Mouse (Mus musculus) cerebellum, adult 2 months (tissue): ENCODE results near the gene Skp2. TPM values are rescaled to one million over a fixed set of nuclear protein-coding genes. Genes with fewer than 3 reads are reported as not detected.
A peak's percentile ranks its signal among the peaks of the same experiment; 100 is the strongest.

Experiments used
- DNase-seq, 2 experiments: peaks; one replicate each; pipeline ENCODE4 v3.0.0; 2021
- H3K27ac ChIP-seq: fragments of 200-500 bp; 2 replicates; pipeline ENCODE4 v1.5.1; 2012; ENCODE audit warnings: low read length, control low read depth, inconsistent platforms; ENCODE audit not compliant: insufficient read depth
- H3K27me3 ChIP-seq: fragments of 200-500 bp; 2 replicates; pipeline ENCODE4 v1.6.1; 2012; ENCODE audit warnings: inconsistent platforms, mild to moderate bottlenecking, low read length, moderate library complexity; ENCODE audit not compliant: control insufficient read depth, insufficient read depth
- H3K4me1 ChIP-seq: fragments of 200-500 bp; 2 replicates; pipeline ENCODE4 v1.6.1; 2011; ENCODE audit warnings: low read length; ENCODE audit not compliant: control insufficient read depth, insufficient read depth
- H3K4me3 ChIP-seq: fragments of 200-500 bp; replicated peaks from 2 replicates; pipeline ENCODE3; 2011; ENCODE audit warnings: mild to moderate bottlenecking, low read depth, low read length, control low read depth; ENCODE audit not compliant: insufficient read depth
- CTCF ChIP-seq: fragments of 200-500 bp; IDR thresholded peaks from 2 replicates; pipeline ENCODE4 v1.5.1; 2011; ENCODE audit warnings: low read depth, mild to moderate bottlenecking, control low read depth, low read length, moderate library complexity, borderline replicate concordance; ENCODE audit not compliant: insufficient read depth
- POLR2A ChIP-seq: fragments of 200-500 bp; IDR thresholded peaks from 2 replicates; pipeline ENCODE4 v1.6.1; 2011; ENCODE audit warnings: low read length, control low read depth, borderline replicate concordance; ENCODE audit not compliant: insufficient read depth
- WGBS: fragments of 180-500 bp; shearing (Covaris S2); methylation state at CpG from one replicate; pipeline ENCODE4 v1.1.7; 2018; 5-methylcytosine and 5-hydroxymethylcytosine counted together
- polyA plus RNA-seq: library from polyadenylated mRNA; depleted of rRNA; stranded (reverse); fragments of >200 nt; gene quantifications from 2 replicates; pipeline ENCODE4 v1.2.3, GENCODE M21; 2012

Gene Skp2
- polyA plus RNA-seq, 1 experiment, result 4.2 TPM

DNA sequence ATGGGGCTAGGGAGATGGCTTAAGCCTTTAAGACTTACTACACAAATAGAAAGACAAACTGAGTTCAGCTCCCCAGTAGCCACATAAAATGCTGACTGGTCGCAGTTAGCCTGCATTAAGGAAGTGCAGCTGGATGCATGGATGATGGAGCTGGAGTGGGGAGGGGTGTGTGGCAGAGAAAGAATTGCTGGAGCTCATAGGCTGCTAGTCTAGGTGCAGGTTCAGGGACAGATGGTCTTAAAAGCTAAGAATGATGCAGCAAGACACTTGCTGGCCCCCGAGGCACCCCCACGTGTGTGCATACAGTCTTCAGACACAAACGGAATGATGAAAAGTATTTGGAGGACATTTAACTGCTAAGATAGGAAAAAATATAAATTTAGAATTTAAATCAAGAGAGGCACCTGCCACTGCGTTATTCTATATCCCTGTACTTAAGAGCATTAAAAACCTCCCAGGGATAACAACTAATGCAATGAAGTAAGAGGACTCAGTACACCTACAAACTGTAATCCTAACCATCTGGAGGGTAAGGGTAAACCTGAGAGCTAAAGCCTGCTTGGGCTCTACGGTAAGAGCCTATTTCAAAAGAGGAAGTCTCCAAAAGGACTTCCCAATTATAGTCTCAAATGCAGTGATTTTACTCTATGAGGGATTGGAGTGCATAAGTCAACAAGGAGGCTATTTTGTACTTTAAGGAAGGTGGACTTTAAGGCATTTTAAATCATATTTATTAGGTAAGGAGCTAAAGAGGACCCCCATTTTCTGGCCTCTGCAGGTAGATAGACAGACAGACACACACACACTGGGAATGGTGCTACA, 44.5 kb downstream of the Skp2 start:
- WGBS, result 79% methylated on average over 6 of the region's 6 CpGs
- no peak for DNase-seq
- no peak for TF ChIP-seq POLR2A
- TF ChIP-seq CTCF, result no peak
- Histone ChIP-seq H3K4me1 (no peaks in the 10 kb centered on the region), H3K27me3 (no peaks in the 10 kb centered on the region), H3K27ac (no peak overlapping the region), H3K4me3 (no peak overlapping the region)

DNA sequence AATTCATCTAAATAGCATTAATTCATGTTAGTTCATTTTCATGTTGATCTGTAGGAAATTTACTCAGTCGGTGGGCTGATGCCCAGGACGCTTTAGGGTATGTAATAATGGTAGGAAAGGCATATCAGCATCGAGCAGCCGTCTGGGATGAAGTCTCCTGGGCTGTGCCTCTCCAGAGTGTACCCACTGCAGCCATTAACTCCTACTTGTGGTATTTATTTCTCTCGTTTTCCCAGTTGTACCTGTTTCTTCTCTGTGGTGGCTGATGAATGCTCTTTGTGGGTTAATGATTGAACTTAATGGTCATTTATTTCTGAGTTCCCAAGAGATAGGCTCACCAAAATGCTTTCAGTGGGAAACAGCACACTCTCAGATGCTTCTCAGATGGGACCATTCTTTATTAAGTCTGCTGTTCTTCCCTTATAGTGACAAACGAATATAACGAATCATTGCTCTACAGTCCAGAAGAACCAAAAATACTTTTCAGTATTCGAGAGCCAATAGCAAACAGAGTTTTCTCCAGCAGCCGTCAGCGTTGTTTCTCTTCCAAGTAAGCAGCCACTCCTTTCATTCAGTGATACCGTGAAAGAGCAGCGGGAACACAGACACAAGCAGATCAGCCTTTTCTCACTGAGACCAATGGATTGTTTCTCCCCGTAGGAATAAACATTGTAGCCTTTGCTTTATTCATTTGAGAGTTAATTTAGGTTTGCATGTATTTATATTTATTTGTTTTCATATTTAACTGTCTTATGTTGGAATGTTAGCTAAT, 48.7 kb downstream of the Skp2 start:
- no peaks in the 10 kb centered on the region for H3K27me3 ChIP-seq
- no peaks in the 10 kb centered on the region for H3K4me1 ChIP-seq
- TF ChIP-seq POLR2A (no peak), CTCF (no peak)
- H3K27ac ChIP-seq, result no peak overlapping the region
- no peak for DNase-seq
- H3K4me3 ChIP-seq, result no peak overlapping the region
- WGBS, result 84% methylated on average over 13 of the region's 13 CpGs

DNA sequence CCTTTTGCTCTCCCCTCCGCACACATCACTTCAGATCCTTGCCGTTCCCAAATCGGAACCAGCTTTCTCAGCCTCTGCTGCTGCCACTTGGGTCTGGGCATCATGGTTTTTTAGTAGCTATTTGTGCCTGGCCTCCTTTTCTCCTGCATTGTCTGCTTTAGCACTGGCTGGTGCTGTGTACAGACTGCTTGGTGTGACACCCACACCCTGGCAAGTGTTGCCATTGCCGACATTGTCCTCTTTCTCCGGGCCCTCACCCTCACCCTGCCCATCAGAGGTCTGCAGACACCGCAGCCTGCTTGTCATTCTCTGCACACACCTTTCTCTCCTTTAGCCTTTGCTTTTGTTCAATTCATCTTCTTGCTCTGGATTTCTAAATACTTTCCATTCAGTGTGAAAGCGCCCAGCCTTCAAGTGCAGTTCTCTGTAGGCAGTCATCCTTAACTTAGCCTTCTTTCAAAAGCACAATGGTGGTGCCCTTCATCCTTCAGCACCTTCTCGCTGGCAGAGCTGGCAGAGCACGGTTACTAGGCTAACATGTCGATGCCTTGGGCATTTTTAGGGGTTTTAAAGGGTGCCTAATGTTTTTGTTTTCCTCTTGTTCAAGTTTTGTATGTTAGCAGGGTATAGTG, 54.7 kb downstream of the Skp2 start:
- TF ChIP-seq CTCF, result no peak
- no peak for TF ChIP-seq POLR2A
- Histone ChIP-seq H3K4me3 (no peak overlapping the region), H3K27me3 (no peaks in the 10 kb centered on the region), H3K27ac (no peak overlapping the region), H3K4me1 (no peaks in the 10 kb centered on the region)
- 80% methylated on average over 10 of the region's 10 CpGs for WGBS
- DNase-seq, result no peak

DNA sequence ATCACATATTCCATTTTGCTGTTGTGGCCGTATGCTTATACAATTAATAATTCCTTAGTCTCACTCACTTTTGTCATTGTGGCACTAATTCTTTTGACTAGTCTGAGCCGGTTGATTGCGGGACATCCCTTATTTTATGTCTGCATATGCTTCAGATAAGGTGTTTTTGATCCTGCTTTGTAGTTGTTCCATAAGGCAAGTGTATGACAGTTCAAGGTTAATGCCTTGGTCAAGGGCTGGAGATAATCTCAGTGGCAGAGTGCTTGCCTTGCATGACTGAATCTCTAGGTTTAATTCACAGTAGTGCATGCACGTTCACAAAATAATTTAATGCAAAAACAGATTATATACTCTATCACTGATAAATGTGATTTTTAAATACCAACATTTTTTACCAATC, 58.4 kb downstream of the Skp2 start:
- TF ChIP-seq POLR2A, result no peak
- TF ChIP-seq CTCF, result no peak
- 93% methylated on average over 4 of the region's 4 CpGs for WGBS
- no peak for DNase-seq
- Histone ChIP-seq H3K4me1 (0 out of 2 replicates have a peak, but pooled peaks cover 7% of the 10 kb centered on the region), H3K27ac (no peak overlapping the region), H3K4me3 (no peak overlapping the region), H3K27me3 (no peaks in the 10 kb centered on the region)

DNA sequence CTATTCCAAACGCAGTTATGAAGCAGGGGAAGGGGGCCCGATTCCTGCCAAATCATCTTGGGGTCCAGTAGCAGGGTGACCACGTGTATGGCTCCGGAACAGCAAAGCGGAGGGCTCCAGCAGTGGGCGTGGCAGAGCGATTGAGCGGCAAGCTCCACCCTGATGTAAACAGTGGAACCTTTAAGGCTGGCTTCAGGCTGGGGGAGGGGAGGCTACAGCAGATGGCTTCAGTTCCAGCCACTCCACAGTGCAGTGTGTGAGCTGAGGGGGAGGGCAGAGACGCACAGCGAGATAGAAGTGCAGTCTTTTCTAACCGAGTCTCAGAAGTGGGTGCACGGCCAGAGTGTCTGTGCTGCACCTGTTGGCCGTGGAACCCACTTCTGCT, 60.9 kb downstream of the Skp2 start:
- H3K27ac ChIP-seq, result no peak overlapping the region
- TF ChIP-seq POLR2A (no peak), CTCF (no peak)
- 9% methylated on average over 13 of the region's 13 CpGs for WGBS
- peak; percentile 39 to 46 for DNase-seq
- no peaks in the 10 kb centered on the region for H3K27me3 ChIP-seq
- no peak overlapping the region for H3K4me3 ChIP-seq
- 0 out of 2 replicates have a peak, but pooled peaks cover 7% of the 10 kb centered on the region for H3K4me1 ChIP-seq

DNA sequence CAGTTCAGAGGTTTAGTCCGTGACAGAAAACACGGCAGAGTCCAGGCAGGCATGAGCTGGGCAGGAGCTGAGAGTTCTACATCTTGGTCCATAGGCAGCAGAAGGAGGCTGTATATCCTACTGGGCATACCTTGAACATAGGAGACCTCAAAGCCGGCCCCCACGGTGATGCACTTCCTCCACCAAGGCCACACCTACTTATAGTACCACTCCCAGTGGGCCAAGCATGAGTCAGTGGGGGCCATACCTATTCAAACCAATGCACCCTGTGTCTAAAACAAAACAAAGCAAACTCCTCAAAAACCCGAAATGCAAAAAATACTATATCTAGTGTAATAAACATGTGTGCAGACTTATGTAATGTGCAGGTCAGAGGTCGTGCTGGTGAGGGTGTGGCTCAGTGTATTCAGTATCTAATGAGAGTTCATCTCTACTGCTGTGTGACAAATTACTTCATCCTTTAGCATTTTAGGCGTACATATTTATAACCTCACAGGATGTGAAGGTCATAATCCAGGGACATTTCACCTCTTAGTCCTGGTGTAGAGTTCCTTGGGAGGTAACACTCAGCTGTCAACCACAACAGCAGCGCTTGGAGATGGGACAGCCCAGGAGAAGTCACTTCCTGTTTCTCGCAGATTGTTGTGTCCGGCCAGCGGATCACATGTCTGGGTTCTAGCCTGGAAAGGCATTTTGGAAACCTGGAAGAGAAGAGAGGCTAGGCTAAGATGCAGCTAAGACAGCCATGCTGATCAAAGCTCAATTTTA, 61.4 kb downstream of the Skp2 start:
- Histone ChIP-seq H3K27me3 (no peaks in the 10 kb centered on the region), H3K4me1 (0 out of 2 replicates have a peak, but pooled peaks cover 7% of the 10 kb centered on the region), H3K4me3 (no peak overlapping the region), H3K27ac (no peak overlapping the region)
- WGBS, result 75% methylated on average over 11 of the region's 11 CpGs
- no peak for DNase-seq
- TF ChIP-seq CTCF (no peak), POLR2A (no peak)

DNA sequence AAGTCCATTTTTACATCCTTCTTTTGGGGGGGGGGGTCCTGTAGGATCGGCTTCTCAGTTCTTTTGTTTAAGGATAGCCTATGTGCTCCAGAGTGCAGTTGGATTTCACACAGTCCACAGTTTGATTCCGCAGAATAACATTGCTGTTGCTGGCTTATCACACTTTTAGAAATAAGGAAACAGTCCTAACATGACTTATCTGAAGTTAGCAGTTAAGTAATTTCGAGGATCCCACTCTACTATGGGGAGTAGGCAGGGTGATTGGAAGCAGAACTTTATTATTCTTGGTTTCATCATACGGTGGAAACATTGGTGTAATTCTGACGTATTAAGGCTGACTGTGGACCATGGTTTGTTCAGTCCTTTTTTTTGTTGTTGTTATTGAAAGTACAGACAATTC, 64.6 kb downstream of the Skp2 start:
- no peak overlapping the region for H3K4me3 ChIP-seq
- no peak for TF ChIP-seq POLR2A
- TF ChIP-seq CTCF, result no peak
- WGBS, result 97% methylated on average over 5 of the region's 5 CpGs
- no peaks in the 10 kb centered on the region for H3K27me3 ChIP-seq
- DNase-seq, result no peak
- 0 out of 2 replicates have a peak, but pooled peaks cover 7% of the 10 kb centered on the region for H3K4me1 ChIP-seq
- H3K27ac ChIP-seq, result no peak overlapping the region
